Mouse (Mus musculus) spleen, adult 2 months (tissue): Measurements from ENCODE around the gene Prex1.

Experiments used
- CTCF ChIP-seq: fragments of 200-500 bp; IDR thresholded peaks from 2 replicates; pipeline ENCODE4 v1.5.1; 2011; ENCODE audit warnings: mild to moderate bottlenecking, inconsistent platforms; ENCODE audit not compliant: insufficient read depth, insufficient read length, insufficient replicate concordance; ENCODE audit errors: extremely low read depth
- POLR2A ChIP-seq: fragments of 200-500 bp; IDR thresholded peaks from 2 replicates; pipeline ENCODE4 v1.6.1; 2011; ENCODE audit warnings: low read depth, low read length, inconsistent platforms

- no peak for TF ChIP-seq POLR2A
- TF ChIP-seq CTCF, result no peak
Measured at GRCm38 (mm10) chr2:166661498-166661897, 52.1 kb downstream of the Prex1 start.
